Mouse (Mus musculus): ENCODE data around the gene Pcdh15. TPM values are rescaled to one million over a fixed set of nuclear protein-coding genes. Genes with fewer than 3 reads are reported as not detected.

The Pcdh15 gene
- 1 to 10 TPM in 1 of 2 experiments, under 1 TPM in 1; 0.06 to 1.3 TPM for polyA plus RNA-seq (2017; shearing (Covaris generic))

DNA sequence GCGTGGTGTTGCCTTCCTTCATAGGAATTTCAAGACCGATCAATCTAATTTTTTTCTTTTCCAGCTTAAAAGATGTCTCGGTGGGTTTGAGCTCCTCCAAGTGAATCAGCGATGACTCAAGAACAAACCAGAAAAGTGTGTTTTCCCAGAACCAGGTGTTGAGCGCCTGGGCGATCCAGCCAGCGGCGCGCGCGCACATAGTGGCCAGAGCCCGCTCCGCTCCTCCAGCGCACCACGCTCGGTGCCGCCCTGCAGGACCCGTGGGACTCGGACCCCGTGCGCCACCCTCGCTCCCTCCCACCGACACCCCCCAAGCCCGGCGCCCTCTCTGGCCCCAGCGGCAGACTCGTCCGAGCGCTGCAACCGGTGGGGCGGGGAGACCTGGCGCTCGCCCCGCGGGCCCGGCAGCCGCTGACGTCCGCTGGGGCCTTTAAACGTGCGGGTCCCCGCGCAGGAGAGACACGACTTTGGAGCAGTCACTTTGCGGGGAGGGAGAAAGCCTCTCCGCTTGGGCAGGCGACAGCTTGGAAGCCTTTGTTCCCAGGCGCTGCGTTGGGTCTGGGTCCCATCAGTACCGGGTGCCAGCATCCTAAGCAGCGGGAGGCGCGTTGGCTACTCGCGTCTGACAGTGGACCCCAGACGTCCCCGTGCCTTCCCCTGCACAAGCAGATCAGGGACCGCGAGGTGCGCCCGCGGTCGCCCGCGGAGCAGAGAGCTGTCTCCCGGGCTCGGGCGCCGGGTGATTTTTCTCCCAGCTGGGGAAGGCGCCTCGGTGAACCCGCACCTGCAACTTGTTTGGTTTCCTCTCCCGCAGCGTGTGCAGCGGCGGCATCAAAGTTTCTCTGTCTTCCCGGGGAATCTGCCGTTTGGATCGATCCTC lies at the start of gene Pcdh15:
Gene Pcdh15 (plus strand): TSS at position 377 of the 880 bp plus-strand sequence.

